Mouse (Mus musculus) myocyte (in vitro differentiated cells): ENCODE measurements around the gene Spopl. TPM values are rescaled to one million over a fixed set of nuclear protein-coding genes. Genes with fewer than 3 reads are reported as not detected.
"Not testable (repeated sequence)": the region's sequence is repeated elsewhere in the genome, so short reads cannot be mapped to it uniquely, and the experiment has no call there.

Experiments
- H3K27me3 ChIP-seq: one replicate; pipeline ENCODE4 v1.6.1; 2011; ENCODE audit not compliant: control insufficient read depth, insufficient read depth, insufficient read length
- H3K36me3 ChIP-seq: one replicate; pipeline ENCODE4 v1.6.1; 2011; ENCODE audit not compliant: control insufficient read depth, insufficient read depth
- H3K4me2 ChIP-seq: one replicate; pipeline ENCODE4 v1.6.1; 2011; ENCODE audit warnings: low read depth, control low read depth
- H3K4me3 ChIP-seq: one replicate; pipeline ENCODE4 v1.5.1; 2011; ENCODE audit warnings: mild to moderate bottlenecking, control low read depth, moderate library complexity
- H3K79me2 ChIP-seq: one replicate; pipeline ENCODE4 v1.6.1; 2011; ENCODE audit not compliant: control insufficient read depth, insufficient read depth
- H3ac ChIP-seq: one replicate; pipeline ENCODE4 v1.6.1; 2011; ENCODE audit not compliant: control insufficient read depth, insufficient read length
- CEBPB ChIP-seq: IDR thresholded peaks from 2 replicates; pipeline ENCODE4 v1.6.1; 2011; ENCODE audit warnings: mild to moderate bottlenecking, moderate library complexity; ENCODE audit not compliant: poor library complexity, insufficient read depth, severe bottlenecking
- E2F4 ChIP-seq: IDR thresholded peaks from one replicate; pipeline ENCODE4 v1.6.1; 2011; ENCODE audit warnings: mild to moderate bottlenecking, control low read depth, moderate library complexity; ENCODE audit not compliant: insufficient read depth
- MAX ChIP-seq: IDR thresholded peaks from one replicate; pipeline ENCODE4 v1.6.1; 2011; ENCODE audit warnings: low read depth, mild to moderate bottlenecking, control low read depth
- MYOD1 ChIP-seq, 3 experiments: IDR thresholded peaks; one replicate each; pipeline ENCODE4 v1.6.1; 2011; ENCODE audit warnings: control low read depth in 2 of 3, low read depth in 2 of 3, mild to moderate bottlenecking in 2 of 3, moderate library complexity in 1 of 3; ENCODE audit not compliant: insufficient read length in 2 of 3, control insufficient read depth in 1 of 3
- MYOG ChIP-seq, 3 experiments: IDR thresholded peaks; one replicate each; pipeline ENCODE4 v1.6.1; 2011; ENCODE audit warnings: control low read depth in 2 of 3, low read depth in 2 of 3, mild to moderate bottlenecking in 2 of 3; ENCODE audit not compliant: insufficient read length in 2 of 3, control insufficient read depth in 1 of 3, insufficient read depth in 1 of 3
- POLR2A ChIP-seq: IDR thresholded peaks from one replicate; pipeline ENCODE4 v1.6.1; 2011; ENCODE audit warnings: low read depth, mild to moderate bottlenecking, control low read depth, moderate library complexity; ENCODE audit not compliant: insufficient read length
- POLR2AphosphoS2 ChIP-seq: IDR thresholded peaks from one replicate; pipeline ENCODE4 v1.6.1; 2011; ENCODE audit warnings: low read depth, control low read depth; ENCODE audit not compliant: insufficient read length
- REST ChIP-seq: IDR thresholded peaks from one replicate; pipeline ENCODE4 v1.6.1; 2011; ENCODE audit warnings: mild to moderate bottlenecking, control low read depth, moderate library complexity; ENCODE audit not compliant: insufficient read depth, insufficient read length
- SRF ChIP-seq: IDR thresholded peaks from one replicate; pipeline ENCODE4 v1.6.1; 2011; ENCODE audit warnings: low read depth; ENCODE audit not compliant: control insufficient read depth, insufficient read length
- TCF12 ChIP-seq: IDR thresholded peaks from one replicate; pipeline ENCODE4 v1.6.1; 2011; ENCODE audit warnings: mild to moderate bottlenecking, control low read depth; ENCODE audit not compliant: poor library complexity, insufficient read depth, severe bottlenecking
- TCF3 ChIP-seq: IDR thresholded peaks from one replicate; pipeline ENCODE4 v1.6.1; 2011; ENCODE audit warnings: low read depth, control low read depth; ENCODE audit not compliant: insufficient read length
- USF1 ChIP-seq: IDR thresholded peaks from one replicate; pipeline ENCODE4 v1.6.1; 2011; ENCODE audit warnings: low read depth, mild to moderate bottlenecking, control low read depth, moderate library complexity
- polyA plus RNA-seq: library from polyadenylated mRNA; unstranded; fragments of >200 nt; fragmentation: generic; extraction: Trizol; gene quantifications from one replicate; pipeline ENCODE4 v1.2.1, GENCODE M21; 2012; ENCODE audit warnings: missing spikeins

Gene Spopl
- polyA plus RNA-seq, 1 experiment: 4.6 TPM

DNA sequence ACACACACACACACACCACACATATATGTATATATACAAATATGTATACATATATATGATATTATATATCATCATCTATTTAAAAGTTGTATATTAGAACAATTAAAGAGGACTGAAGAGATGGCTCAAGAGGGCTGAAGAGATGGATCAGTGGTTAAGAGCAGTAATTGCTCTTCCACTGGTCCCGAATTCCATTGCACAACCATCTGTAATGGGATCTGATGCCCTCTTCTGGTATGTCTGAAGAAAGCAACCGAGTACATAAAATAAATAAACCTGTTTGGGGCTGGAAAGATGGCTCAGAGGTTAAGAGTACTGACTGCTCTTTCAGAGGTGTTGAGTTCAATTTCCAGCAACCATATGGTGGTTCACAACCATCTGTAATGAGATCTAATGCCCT, 16.9 kb upstream of the Spopl start:
- Histone ChIP-seq H3K4me2 (no peak overlapping the region), H3K4me3 (no peak overlapping the region), H3ac (no peak overlapping the region), H3K36me3 (no peaks in the 10 kb centered on the region), H3K79me2 (no peaks in the 10 kb centered on the region), H3K27me3 (no peaks in the 10 kb centered on the region)
- no peak for TF ChIP-seq USF1
- no peak for TF ChIP-seq TCF3
- TF ChIP-seq E2F4: no peak
- TF ChIP-seq POLR2AphosphoS2: no peak
- no peak for TF ChIP-seq CEBPB

DNA sequence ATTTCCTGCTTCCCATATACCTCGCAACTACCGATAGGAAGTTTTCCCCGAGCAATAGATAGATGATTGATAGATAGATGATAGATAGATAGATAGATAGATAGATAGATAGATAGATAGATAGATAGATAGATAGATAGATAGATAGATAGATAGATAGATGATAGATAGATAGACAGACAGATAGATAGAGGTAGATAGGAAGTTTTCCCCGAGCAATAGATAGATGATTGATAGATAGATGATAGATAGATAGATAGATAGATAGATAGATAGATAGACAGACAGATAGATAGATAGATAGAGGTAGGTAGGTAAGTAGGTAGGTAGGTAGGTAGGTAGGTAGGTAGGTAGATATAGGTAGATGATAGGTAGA, 239 bp upstream of the Spopl start:
- peak overlapping the region; percentile 50 for H3K4me2 ChIP-seq
- not testable (repeated sequence) for H3K27me3 ChIP-seq, H3K36me3 ChIP-seq
- peak overlapping the region; percentile 43 for H3ac ChIP-seq
- peak overlapping the region; percentile 83 for H3K4me3 ChIP-seq
- peaks cover 40% of the 10 kb centered on the region for H3K79me2 ChIP-seq

DNA sequence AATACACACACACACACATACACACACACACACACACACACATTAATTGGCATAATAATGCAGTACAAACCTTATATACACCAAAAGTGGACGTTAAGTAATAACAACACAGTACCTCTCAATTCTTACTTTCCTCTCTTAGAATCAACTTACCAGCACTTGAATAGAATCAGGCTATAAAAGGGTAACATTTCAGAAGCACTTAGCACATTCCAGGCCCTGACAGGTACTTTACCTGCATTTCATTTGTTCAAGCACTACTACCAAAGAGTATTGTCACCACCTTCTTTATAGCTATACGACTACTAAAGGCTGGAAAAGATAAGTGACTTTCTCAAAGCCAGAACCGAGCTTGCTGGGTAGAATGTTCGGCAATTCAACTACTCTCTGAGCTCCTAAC, 1.3 kb downstream of the Spopl start:
- H3K36me3 ChIP-seq: no peaks in the 10 kb centered on the region
- peak overlapping the region; percentile 88 for H3K4me2 ChIP-seq
- peak overlapping the region; percentile 83 for H3K4me3 ChIP-seq
- TF ChIP-seq REST (no peak), POLR2A (no peak), MYOG (IDR thresholded peaks at IDR 0.05; ENCODE audit: control insufficient read depth in 1 of 3, insufficient read depth in 1 of 3, insufficient read length in 2 of 3, low read depth in 2 of 3) (no peak), TCF3 (no peak), MAX (no peak), CEBPB (no peak), MYOD1 (IDR thresholded peaks at IDR 0.05; ENCODE audit: control insufficient read depth in 1 of 3, insufficient read length in 2 of 3, low read depth in 2 of 3) (no peak), TCF12 (no peak), SRF (no peak), E2F4 (no peak), USF1 (no peak), POLR2AphosphoS2 (no peak)
- no peaks in the 10 kb centered on the region for H3K27me3 ChIP-seq
- peaks cover 56% of the 10 kb centered on the region for H3K79me2 ChIP-seq
- H3ac ChIP-seq: no peak overlapping the region

DNA sequence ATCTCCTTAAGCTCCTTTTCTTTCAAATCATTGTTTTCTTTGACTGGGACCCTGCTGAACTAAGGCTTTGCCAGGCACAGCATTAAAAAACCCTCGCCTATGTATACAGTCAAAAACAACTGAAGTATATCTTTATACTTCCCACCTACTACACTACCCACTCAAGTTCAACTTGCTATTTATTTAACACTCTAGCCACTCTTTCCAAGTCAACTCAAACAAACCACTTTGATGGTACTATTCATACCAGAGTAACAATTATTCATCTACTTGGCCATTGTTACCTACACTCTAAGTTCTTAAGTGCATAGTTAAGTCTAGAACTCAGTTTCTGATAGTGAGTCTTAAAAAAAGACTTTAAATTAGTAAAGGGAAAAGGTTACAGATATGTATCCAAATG, 3.1 kb downstream of the Spopl start:
- H3K79me2 ChIP-seq: peaks cover 72% of the 10 kb centered on the region
- no peak for TF ChIP-seq MAX
- no peak for TF ChIP-seq CEBPB
- TF ChIP-seq USF1: no peak
- TF ChIP-seq TCF12: no peak
- no peak for TF ChIP-seq POLR2AphosphoS2
- TF ChIP-seq MYOG (IDR thresholded peaks at IDR 0.05; ENCODE audit: control insufficient read depth in 1 of 3, insufficient read depth in 1 of 3, insufficient read length in 2 of 3, low read depth in 2 of 3): no peak
- no peaks in the 10 kb centered on the region for H3K36me3 ChIP-seq
- H3K4me3 ChIP-seq: no peak overlapping the region
- no peak overlapping the region for H3ac ChIP-seq
- no peak overlapping the region for H3K4me2 ChIP-seq
- no peaks in the 10 kb centered on the region for H3K27me3 ChIP-seq

DNA sequence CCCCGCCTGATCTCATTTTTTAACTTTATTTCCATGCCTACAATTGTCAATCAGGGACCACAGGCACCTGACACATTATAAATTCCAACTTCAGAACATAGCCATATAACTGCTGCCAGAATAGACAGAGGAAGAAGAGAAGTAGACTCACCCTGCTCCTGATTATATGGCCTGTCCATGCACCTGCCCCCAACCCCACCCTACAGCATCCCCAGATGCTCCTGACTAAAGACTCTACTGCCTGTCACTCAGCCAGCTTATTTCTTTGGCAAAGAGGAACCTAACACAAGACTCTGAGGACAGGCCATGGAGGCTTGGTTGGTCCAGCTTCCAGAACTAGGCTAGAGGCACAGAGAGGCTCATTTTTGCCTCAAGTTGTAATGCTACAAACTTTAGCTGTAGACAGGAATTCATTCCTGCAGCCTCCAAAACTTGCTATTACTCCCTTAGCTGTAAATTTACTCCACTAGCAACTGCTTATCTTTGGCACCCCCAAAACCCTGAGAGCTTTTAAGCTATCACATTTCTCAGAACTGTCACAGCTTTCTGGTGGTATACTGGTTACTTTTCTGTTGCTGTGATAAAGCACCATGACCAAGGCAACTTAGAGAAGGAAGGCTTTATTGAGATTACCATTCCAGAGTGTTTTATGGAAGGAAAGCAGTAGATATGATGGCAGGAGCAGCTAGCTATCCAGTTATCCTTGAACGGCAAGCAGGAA, 6.7 kb downstream of the Spopl start:
- H3K27me3 ChIP-seq: no peaks in the 10 kb centered on the region
- TF ChIP-seq USF1: no peak
- no peak for TF ChIP-seq REST
- TF ChIP-seq TCF12: no peak
- no peak for TF ChIP-seq SRF
- no peak for TF ChIP-seq POLR2AphosphoS2
- no peak overlapping the region for H3K4me2 ChIP-seq
- peaks cover 81% of the 10 kb centered on the region for H3K79me2 ChIP-seq
- H3K4me3 ChIP-seq: no peak overlapping the region
- no peaks in the 10 kb centered on the region for H3K36me3 ChIP-seq
- no peak overlapping the region for H3ac ChIP-seq

DNA sequence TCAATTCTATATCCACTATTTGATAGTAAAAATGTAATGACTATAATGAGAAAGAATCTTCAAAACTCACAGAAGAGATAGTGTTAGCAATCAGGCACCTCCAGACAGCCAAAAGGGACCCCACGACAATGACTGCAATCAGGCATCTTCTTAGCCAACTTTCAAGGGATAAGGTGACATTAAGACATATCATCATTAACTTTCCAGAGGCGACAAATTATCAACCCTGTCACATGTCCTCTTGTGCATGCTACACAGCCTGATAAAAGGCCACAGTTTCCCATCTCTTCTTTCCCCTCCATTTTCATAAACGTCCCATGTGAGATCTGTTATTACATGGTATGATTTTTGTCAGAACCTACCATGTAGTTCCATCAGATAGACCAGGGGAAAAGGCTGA, 9.0 kb downstream of the Spopl start:
- Histone ChIP-seq H3K36me3 (no peaks in the 10 kb centered on the region), H3K79me2 (peaks cover 70% of the 10 kb centered on the region), H3K4me3 (no peak overlapping the region), H3K27me3 (no peaks in the 10 kb centered on the region), H3K4me2 (no peak overlapping the region), H3ac (no peak overlapping the region)
- TF ChIP-seq MYOG (IDR thresholded peaks at IDR 0.05; ENCODE audit: control insufficient read depth in 1 of 3, insufficient read depth in 1 of 3, insufficient read length in 2 of 3, low read depth in 2 of 3) (no peak), REST (no peak), MAX (no peak), E2F4 (no peak), SRF (no peak), TCF12 (no peak), USF1 (no peak), TCF3 (no peak), CEBPB (no peak)
